Mouse (Mus musculus): ENCODE measurements around the gene Zcchc9. TPM values are rescaled to one million over a fixed set of nuclear protein-coding genes. Genes with fewer than 3 reads are reported as not detected.
"Not testable (repeated sequence)": the region's sequence is repeated elsewhere in the genome, so short reads cannot be mapped to it uniquely, and the experiment has no call there.

The Zcchc9 gene
- polyA plus RNA-seq, 1 experiment from 2014 or later: 33.6 TPM

GRCm38 (mm10) chr13:91765627-91766026 is 41.9 kb downstream of the Zcchc9 start:
- no peaks in the 10 kb centered on the region for H3K27me3 ChIP-seq (ENCODE audit: insufficient read depth, low read length)
- no peaks in the 10 kb centered on the region for H3K36me3 ChIP-seq (ENCODE audit: insufficient read depth, low read length)
- 90% methylated on average over 4 of the region's 4 CpGs for WGBS

GRCm38 (mm10) chr13:91763654-91764053 is 43.9 kb downstream of the Zcchc9 start:
- H3K4me3 ChIP-seq (ENCODE audit: low read length); H3K9me3 ChIP-seq (ENCODE audit: low read length); H3K36me3 ChIP-seq (ENCODE audit: insufficient read depth, low read length); H3K9ac ChIP-seq (replicated peaks; ENCODE audit: low read length); H3K4me1 ChIP-seq (ENCODE audit: insufficient read depth, low read length); H3K27me3 ChIP-seq (ENCODE audit: insufficient read depth, low read length); H3K27ac ChIP-seq (ENCODE audit: low read length); H3K4me2 ChIP-seq (replicated peaks; ENCODE audit: low read depth, low read length); ATAC-seq (ENCODE audit: low FRiP score, low TSS enrichment): not testable (repeated sequence)
- 93% methylated on average over 3 of the region's 3 CpGs for WGBS

More at GRCm38 (mm10) chr13:91765627-91766026, 41.9 kb downstream of the Zcchc9 start:
- no peaks in the 10 kb centered on the region for H3K4me1 ChIP-seq (ENCODE audit: insufficient read depth, low read length)
- no peaks in the 10 kb centered on the region for H3K9me3 ChIP-seq (ENCODE audit: low read length)
- H3K9ac ChIP-seq (replicated peaks; ENCODE audit: low read length): no peak overlapping the region
- H3K4me2 ChIP-seq (replicated peaks; ENCODE audit: low read depth, low read length): no peak overlapping the region
- no peak overlapping the region for H3K27ac ChIP-seq (ENCODE audit: low read length)
- H3K4me3 ChIP-seq (ENCODE audit: low read length): no peak overlapping the region
- no peak for ATAC-seq (ENCODE audit: low FRiP score, low TSS enrichment)

GRCm38 (mm10) chr13:91761654-91762445 is 45.7 kb downstream of the Zcchc9 start:
- Histone ChIP-seq H3K9me3 (ENCODE audit: low read length) (no peaks in the 10 kb centered on the region), H3K27ac (ENCODE audit: low read length) (no peak overlapping the region), H3K9ac (replicated peaks; ENCODE audit: low read length) (no peak overlapping the region), H3K4me1 (ENCODE audit: insufficient read depth, low read length) (no peaks in the 10 kb centered on the region), H3K36me3 (ENCODE audit: insufficient read depth, low read length) (no peaks in the 10 kb centered on the region), H3K4me2 (replicated peaks; ENCODE audit: low read depth, low read length) (no peak overlapping the region), H3K4me3 (ENCODE audit: low read length) (no peak overlapping the region), H3K27me3 (ENCODE audit: insufficient read depth, low read length) (no peaks in the 10 kb centered on the region)
- 73% methylated on average over 6 of the region's 6 CpGs for WGBS
- no peak for ATAC-seq (ENCODE audit: low FRiP score, low TSS enrichment)

- H3K4me2 ChIP-seq (replicated peaks; ENCODE audit: low read depth, low read length): no peak overlapping the region
- no peak overlapping the region for H3K4me3 ChIP-seq (ENCODE audit: low read length)
- no peak for ATAC-seq (ENCODE audit: low FRiP score, low TSS enrichment)
- H3K27ac ChIP-seq (ENCODE audit: low read length): no peak overlapping the region
- no peaks in the 10 kb centered on the region for H3K9me3 ChIP-seq (ENCODE audit: low read length)
- no peak overlapping the region for H3K9ac ChIP-seq (replicated peaks; ENCODE audit: low read length)
- no peaks in the 10 kb centered on the region for H3K4me1 ChIP-seq (ENCODE audit: insufficient read depth, low read length)
- 84% methylated on average over 8 of the region's 8 CpGs for WGBS
- no peaks in the 10 kb centered on the region for H3K27me3 ChIP-seq (ENCODE audit: insufficient read depth, low read length)
- H3K36me3 ChIP-seq (ENCODE audit: insufficient read depth, low read length): no peaks in the 10 kb centered on the region
Measured at GRCm38 (mm10) chr13:91760302-91761050, 47.0 kb downstream of the Zcchc9 start.

GRCm38 (mm10) chr13:91759791-91760190 is 47.7 kb downstream of the Zcchc9 start:
- Histone ChIP-seq H3K27me3 (ENCODE audit: insufficient read depth, low read length) (no peaks in the 10 kb centered on the region), H3K27ac (ENCODE audit: low read length) (no peak overlapping the region), H3K4me1 (ENCODE audit: insufficient read depth, low read length) (no peaks in the 10 kb centered on the region), H3K9me3 (ENCODE audit: low read length) (no peaks in the 10 kb centered on the region), H3K4me2 (replicated peaks; ENCODE audit: low read depth, low read length) (no peak overlapping the region), H3K9ac (replicated peaks; ENCODE audit: low read length) (no peak overlapping the region), H3K36me3 (ENCODE audit: insufficient read depth, low read length) (no peaks in the 10 kb centered on the region), H3K4me3 (ENCODE audit: low read length) (no peak overlapping the region)
- no peak for ATAC-seq (ENCODE audit: low FRiP score, low TSS enrichment)
- 42% methylated on average over 8 of the region's 8 CpGs for WGBS

GRCm38 (mm10) chr13:91758316-91759048 is 49.0 kb downstream of the Zcchc9 start:
- Histone ChIP-seq H3K27ac (ENCODE audit: low read length) (no peak overlapping the region), H3K36me3 (ENCODE audit: insufficient read depth, low read length) (no peaks in the 10 kb centered on the region), H3K9me3 (ENCODE audit: low read length) (no peaks in the 10 kb centered on the region), H3K4me3 (ENCODE audit: low read length) (no peak overlapping the region), H3K27me3 (ENCODE audit: insufficient read depth, low read length) (no peaks in the 10 kb centered on the region), H3K4me1 (ENCODE audit: insufficient read depth, low read length) (no peaks in the 10 kb centered on the region), H3K9ac (replicated peaks; ENCODE audit: low read length) (no peak overlapping the region), H3K4me2 (replicated peaks; ENCODE audit: low read depth, low read length) (no peak overlapping the region)
- 64% methylated on average over 7 of the region's 7 CpGs for WGBS
- no peak for ATAC-seq (ENCODE audit: low FRiP score, low TSS enrichment)

GRCm38 (mm10) chr13:91756230-91756629 is 51.3 kb downstream of the Zcchc9 start:
- H3K36me3 ChIP-seq (ENCODE audit: insufficient read depth, low read length): no peaks in the 10 kb centered on the region

GRCm38 (mm10) chr13:91754762-91755161 is 52.7 kb downstream of the Zcchc9 start:
- no peak overlapping the region for H3K27ac ChIP-seq (ENCODE audit: low read length)
- ATAC-seq (ENCODE audit: low FRiP score, low TSS enrichment): no peak
- no peaks in the 10 kb centered on the region for H3K36me3 ChIP-seq (ENCODE audit: insufficient read depth, low read length)
- H3K4me2 ChIP-seq (replicated peaks; ENCODE audit: low read depth, low read length): no peak overlapping the region
- no peaks in the 10 kb centered on the region for H3K27me3 ChIP-seq (ENCODE audit: insufficient read depth, low read length)
- H3K4me1 ChIP-seq (ENCODE audit: insufficient read depth, low read length): no peaks in the 10 kb centered on the region
- no peaks in the 10 kb centered on the region for H3K9me3 ChIP-seq (ENCODE audit: low read length)
- no peak overlapping the region for H3K9ac ChIP-seq (replicated peaks; ENCODE audit: low read length)
- no peak overlapping the region for H3K4me3 ChIP-seq (ENCODE audit: low read length)

More at GRCm38 (mm10) chr13:91756230-91756629, 51.3 kb downstream of the Zcchc9 start:
- ATAC-seq (ENCODE audit: low FRiP score, low TSS enrichment): no peak
- H3K27me3 ChIP-seq (ENCODE audit: insufficient read depth, low read length): no peaks in the 10 kb centered on the region
- H3K27ac ChIP-seq (ENCODE audit: low read length): no peak overlapping the region
- H3K4me2 ChIP-seq (replicated peaks; ENCODE audit: low read depth, low read length): no peak overlapping the region
- no peaks in the 10 kb centered on the region for H3K4me1 ChIP-seq (ENCODE audit: insufficient read depth, low read length)
- H3K4me3 ChIP-seq (ENCODE audit: low read length): no peak overlapping the region
- WGBS: 80% methylated on average over 4 of the region's 4 CpGs
- H3K9me3 ChIP-seq (ENCODE audit: low read length): no peaks in the 10 kb centered on the region
- H3K9ac ChIP-seq (replicated peaks; ENCODE audit: low read length): no peak overlapping the region

GRCm38 (mm10) chr13:91753724-91754123 is 53.8 kb downstream of the Zcchc9 start:
- Histone ChIP-seq H3K4me1 (ENCODE audit: insufficient read depth, low read length) (no peaks in the 10 kb centered on the region), H3K27me3 (ENCODE audit: insufficient read depth, low read length) (no peaks in the 10 kb centered on the region), H3K4me3 (ENCODE audit: low read length) (no peak overlapping the region), H3K9ac (replicated peaks; ENCODE audit: low read length) (no peak overlapping the region), H3K27ac (ENCODE audit: low read length) (no peak overlapping the region), H3K9me3 (ENCODE audit: low read length) (no peaks in the 10 kb centered on the region), H3K4me2 (replicated peaks; ENCODE audit: low read depth, low read length) (no peak overlapping the region), H3K36me3 (ENCODE audit: insufficient read depth, low read length) (no peaks in the 10 kb centered on the region)
- WGBS: 61% methylated on average over 4 of the region's 4 CpGs
- no peak for ATAC-seq (ENCODE audit: low FRiP score, low TSS enrichment)

Measured in kidney, embryonic 16.5 days (tissue).